Mouse (Mus musculus) CH12.LX (cell line): ENCODE results near the gene Tmsb4x. TPM values are rescaled to one million over a fixed set of nuclear protein-coding genes. Genes with fewer than 3 reads are reported as not detected.

Experiments
- DNase-seq: peaks from one replicate; pipeline ENCODE4 v3.0.0-alpha.2; 2013; ENCODE audit errors: extremely low read depth
- H3K27ac ChIP-seq: 2 replicates; pipeline ENCODE4 v1.5.1; 2012; ENCODE audit warnings: low read depth, mild to moderate bottlenecking, control low read depth, moderate library complexity; ENCODE audit not compliant: insufficient read depth
- H3K27me3 ChIP-seq: replicated peaks from 2 replicates; pipeline ENCODE3; 2012; ENCODE audit warnings: inconsistent platforms
- H3K36me3 ChIP-seq, 2 experiments: replicated peaks in 1 of 2; 2 replicates each; pipeline versions ENCODE3 to v1.6.1; 2012; ENCODE audit warnings: inconsistent platforms in 1 of 2, low read length in 1 of 2, mild to moderate bottlenecking in 1 of 2, mixed read lengths in 1 of 2, moderate library complexity in 1 of 2; ENCODE audit not compliant: control insufficient read depth in 1 of 2, insufficient read depth in 1 of 2
- H3K4me1 ChIP-seq, 2 experiments: 2 replicates each; pipeline ENCODE4 v1.6.1; 2012; ENCODE audit warnings: inconsistent platforms in 1 of 2, moderate library complexity in 1 of 2; ENCODE audit not compliant: insufficient read depth in 2 of 2, control insufficient read depth in 1 of 2
- H3K4me2 ChIP-seq: 2 replicates; pipeline ENCODE4 v1.6.1; 2012; ENCODE audit warnings: low read depth, mild to moderate bottlenecking, control low read depth; ENCODE audit not compliant: poor library complexity, insufficient read depth, severe bottlenecking
- H3K4me3 ChIP-seq, 3 experiments: fragments of 150-350 bp in 1 of 3; sonication (generic) in 1 of 3; replicated peaks in 1 of 3; 2 replicates each; pipeline versions ENCODE3 to v1.5.1; 2011 to 2012; ENCODE audit warnings: low read depth in 2 of 3, low read length in 2 of 3, mild to moderate bottlenecking in 2 of 3, moderate library complexity in 2 of 3, control low read depth in 1 of 3, improper control_type of control experiment in 1 of 3, inconsistent platforms in 1 of 3, mixed read lengths in 1 of 3; ENCODE audit not compliant: poor library complexity in 1 of 3
- H3K79me2 ChIP-seq: replicated peaks from 2 replicates; pipeline ENCODE4 v1.6.1; 2012; ENCODE audit warnings: mild to moderate bottlenecking, moderate library complexity; ENCODE audit not compliant: control insufficient read depth, poor library complexity, insufficient read depth, severe bottlenecking; ENCODE audit errors: extremely low read depth
- H3K9ac ChIP-seq: 2 replicates; pipeline ENCODE4 v1.6.1; 2012; ENCODE audit warnings: low read depth, mild to moderate bottlenecking, control low read depth, moderate library complexity; ENCODE audit not compliant: insufficient read depth
- H3K9me3 ChIP-seq: replicated peaks from 2 replicates; pipeline ENCODE3; 2012; ENCODE audit warnings: low read length, inconsistent platforms, mixed read lengths
- CHD1 ChIP-seq: IDR thresholded peaks from 2 replicates; pipeline ENCODE4 v1.6.1; 2012; ENCODE audit warnings: low read depth, low read length, improper control_type of control experiment, inconsistent platforms
- CTCF ChIP-seq, 2 experiments: IDR thresholded peaks in 1 of 2; conservative IDR thresholded peaks in 1 of 2; 2 replicates each; pipeline ENCODE4 v1.5.1; 2011 to 2012; ENCODE audit warnings: low read depth in 2 of 2, low read length in 2 of 2, improper control_type of control experiment in 1 of 2, inconsistent platforms in 1 of 2, mild to moderate bottlenecking in 1 of 2, moderate library complexity in 1 of 2
- ELF1 ChIP-seq: IDR thresholded peaks from 2 replicates; pipeline ENCODE4 v1.6.1; 2014; ENCODE audit warnings: low read depth, mild to moderate bottlenecking, inconsistent platforms, low read length, improper control_type of control experiment
- ETS1 ChIP-seq: conservative IDR thresholded peaks from 2 replicates; pipeline ENCODE4 v1.6.1; 2012; ENCODE audit warnings: low read depth, mild to moderate bottlenecking, inconsistent platforms, low read length, improper control_type of control experiment, moderate library complexity
- HCFC1 ChIP-seq: IDR thresholded peaks from 2 replicates; pipeline ENCODE4 v1.6.1; 2012; ENCODE audit warnings: low read depth, mild to moderate bottlenecking, inconsistent platforms, low read length, improper control_type of control experiment
- IRF4 ChIP-seq: IDR thresholded peaks from 2 replicates; pipeline ENCODE4 v1.6.1; 2014; ENCODE audit warnings: low read depth, mild to moderate bottlenecking, inconsistent platforms, low read length, improper control_type of control experiment
- MAFK ChIP-seq: IDR thresholded peaks from 2 replicates; pipeline ENCODE4 v1.6.1; 2011; ENCODE audit warnings: low read length, improper control_type of control experiment; ENCODE audit not compliant: insufficient replicate concordance
- MXI1 ChIP-seq: IDR thresholded peaks from 2 replicates; pipeline ENCODE4 v1.6.1; 2011; ENCODE audit warnings: mild to moderate bottlenecking, low read depth, low read length, improper control_type of control experiment
- PAX5 ChIP-seq: IDR thresholded peaks from 2 replicates; pipeline ENCODE4 v1.6.1; 2012; ENCODE audit warnings: low read length, inconsistent platforms, mixed read lengths
- RCOR1 ChIP-seq: conservative IDR thresholded peaks from 2 replicates; pipeline ENCODE4 v1.6.1; 2012; ENCODE audit warnings: low read depth, mild to moderate bottlenecking, inconsistent platforms, low read length, improper control_type of control experiment
- SMC3 ChIP-seq: IDR thresholded peaks from 2 replicates; pipeline ENCODE4 v1.6.1; 2011; ENCODE audit warnings: low read depth, low read length, improper control_type of control experiment
- USF2 ChIP-seq: conservative IDR thresholded peaks from 2 replicates; pipeline ENCODE4 v1.6.1; 2011; ENCODE audit warnings: low read depth, low read length, improper control_type of control experiment
- ZKSCAN1 ChIP-seq: IDR thresholded peaks from 2 replicates; pipeline ENCODE4 v1.6.1; 2012; ENCODE audit warnings: low read depth, inconsistent platforms, low read length, improper control_type of control experiment, borderline replicate concordance
- ZMIZ1 ChIP-seq: IDR thresholded peaks from 2 replicates; pipeline ENCODE4 v1.6.1; 2012; ENCODE audit warnings: low read depth, mild to moderate bottlenecking, inconsistent platforms, low read length, improper control_type of control experiment
- dilution Hi-C: fragments of 300-500 bp; cut with MboI; formaldehyde crosslinking; loops from 2 replicates; pipeline ENCODE4 v1.14.3; 2020; ENCODE audit warnings: low sequenced_read_pairs; ENCODE audit not compliant: extremely low pct_unique_long_range_greater_than_20kb, extremely low pct_ligation_motif_present
- in situ Hi-C: fragments of 300-500 bp; cut with MboI; formaldehyde crosslinking; loops from 3 replicates; pipeline ENCODE4 v1.14.3; 2019; ENCODE audit warnings: low sequenced_read_pairs, low pct_ligation_motif_present, low pct_unique_long_range_greater_than_20kb, mixed read lengths
- polyA plus RNA-seq: library from polyadenylated mRNA; unstranded; fragments of >175 nt; gene quantifications from 2 replicates; pipeline ENCODE4 v1.2.1, GENCODE M21; 2012; ENCODE audit warnings: low read depth; ENCODE audit not compliant: insufficient read length
- total RNA-seq, 2 experiments: library from RNA; depleted of rRNA; stranded (reverse); fragments of 300-350 nt in 1 of 2; fragments of >200 nt in 1 of 2; gene quantifications; 2 replicates each; pipeline ENCODE4 v1.2.3; 2012 to 2014

Tmsb4x gene
- total and polyA plus RNA-seq, 3 experiments: 1,828 to 6,726 (median 2,307) TPM

- peaks cover 0 to 25% of the 10 kb centered on the region in 2 experiments; a peak in 2 of 4 replicates for H3K4me1 ChIP-seq
- no peaks in the 10 kb centered on the region for H3K36me3 ChIP-seq
- H3K9me3 ChIP-seq: no peaks in the 10 kb centered on the region
- H3K79me2 ChIP-seq: no peaks in the 10 kb centered on the region
- H3K27me3 ChIP-seq: no peaks in the 10 kb centered on the region
- in situ Hi-C loops: no loop called here
- H3K4me3 ChIP-seq: no peak overlapping the region
- dilution Hi-C loops: no loop called here
- H3K4me2 ChIP-seq: no peak overlapping the region
- H3K9ac ChIP-seq: no peak overlapping the region
- no peak for TF ChIP-seq ELF1
- TF ChIP-seq PAX5: no peak
- TF ChIP-seq CTCF (conservative IDR thresholded peaks at IDR 0.05 in 1 of 2, IDR thresholded peaks at IDR 0.05 in 1 of 2; ENCODE audit: low read depth in 2 of 2, low read length in 2 of 2): no peak
- TF ChIP-seq IRF4: no peak
- no peak for TF ChIP-seq ZMIZ1
- no peak for TF ChIP-seq USF2
- no peak for TF ChIP-seq RCOR1
- H3K27ac ChIP-seq: no peak overlapping the region
- DNase-seq: no peak
Observed at GRCm38 (mm10) chrX:167183535-167183934, 25.6 kb downstream of the Tmsb4x start.

DNA sequence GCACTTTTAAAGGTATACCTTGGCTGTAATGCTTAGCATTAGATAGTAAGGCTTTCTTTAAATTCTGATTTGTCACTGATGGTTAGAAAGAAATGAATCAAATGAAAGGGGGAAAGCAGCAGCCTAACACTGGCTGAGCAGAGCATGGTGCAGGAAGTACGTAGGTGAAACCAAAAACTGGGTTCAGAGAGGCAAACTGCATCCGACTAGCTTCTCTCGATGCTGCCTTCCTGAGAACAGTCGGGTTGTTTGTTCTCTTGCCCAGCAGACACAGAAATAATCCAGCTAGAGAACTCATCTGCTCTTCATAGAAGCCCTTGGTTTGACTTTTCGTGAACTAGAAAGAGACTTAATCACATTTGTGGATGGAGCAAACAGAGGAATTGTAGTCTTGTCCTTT is 26.7 kb downstream of the Tmsb4x start:
- Histone ChIP-seq H3K9ac (no peak overlapping the region), H3K4me3 (no peak overlapping the region), H3K27ac (no peak overlapping the region), H3K36me3 (no peaks in the 10 kb centered on the region), H3K4me2 (no peak overlapping the region), H3K4me1 (peaks cover 3 to 28% of the 10 kb centered on the region in 2 experiments; a peak in 3 of 4 replicates), H3K27me3 (no peaks in the 10 kb centered on the region), H3K9me3 (no peaks in the 10 kb centered on the region), H3K79me2 (no peaks in the 10 kb centered on the region)
- TF ChIP-seq MAFK (no peak), ETS1 (no peak), ELF1 (no peak), ZKSCAN1 (no peak), MXI1 (no peak), IRF4 (no peak), CHD1 (no peak), SMC3 (no peak), HCFC1 (no peak), CTCF (conservative IDR thresholded peaks at IDR 0.05 in 1 of 2, IDR thresholded peaks at IDR 0.05 in 1 of 2; ENCODE audit: low read depth in 2 of 2, low read length in 2 of 2) (no peak)
- dilution Hi-C loops (no loop called here), in situ Hi-C loops (no loop called here)
- no peak for DNase-seq
